Mouse (Mus musculus) 3134 (cell line): ENCODE data around the gene Mef2a.
A peak's percentile ranks its signal among the peaks of the same experiment; 100 is the strongest.

Source experiments
- DNase-seq: peaks from one replicate; pipeline ENCODE4 v3.0.0-alpha.2; 2011; ENCODE audit warnings: low spot score; ENCODE audit not compliant: insufficient read length; ENCODE audit errors: extremely low read depth

The Mef2a gene

GRCm38 (mm10) chr7:67372729-67373583 lies at the start of gene Mef2a:
Gene Mef2a, minus strand, starts transcription at chr7:67372858.
- DNase-seq, result peak; percentile 91

DNA sequence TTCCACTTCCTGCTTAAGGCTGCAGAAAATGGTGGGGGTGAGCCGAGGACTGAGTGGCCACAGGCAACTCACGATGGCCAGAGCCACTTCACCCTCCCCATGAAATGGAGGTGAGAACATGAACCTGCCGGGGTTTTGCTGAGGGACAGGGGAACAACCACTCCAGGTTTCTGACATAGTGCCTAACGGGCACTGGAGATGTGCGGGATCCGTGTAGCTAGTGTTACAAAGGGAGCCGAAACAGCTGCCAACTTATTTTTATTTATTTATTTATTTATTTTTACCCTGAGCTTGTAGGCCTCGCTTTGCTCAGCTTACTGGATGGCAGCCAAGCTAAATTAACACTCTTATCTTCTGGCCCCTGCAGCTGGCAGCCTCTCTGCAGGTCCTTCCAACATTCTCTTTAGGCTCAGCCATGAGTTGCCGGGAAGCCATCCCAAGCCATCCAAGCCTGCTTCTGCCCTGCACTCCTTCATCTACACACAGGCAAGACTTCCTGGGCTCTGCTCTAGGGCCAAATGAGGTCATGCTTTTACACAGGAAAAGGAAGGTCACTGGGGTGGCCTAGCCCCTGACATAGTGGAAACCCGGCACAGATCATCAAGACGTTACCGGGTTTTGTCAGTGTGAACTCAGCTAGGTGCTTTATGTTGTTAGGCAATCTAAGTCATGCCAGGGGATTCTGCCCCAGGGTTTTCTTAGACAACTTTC lies 49.0 kb upstream of the Mef2a start:
- DNase-seq, result no peak

GRCm38 (mm10) chr7:67421088-67421475 lies 48.4 kb upstream of the Mef2a start:
- no peak for DNase-seq

DNA sequence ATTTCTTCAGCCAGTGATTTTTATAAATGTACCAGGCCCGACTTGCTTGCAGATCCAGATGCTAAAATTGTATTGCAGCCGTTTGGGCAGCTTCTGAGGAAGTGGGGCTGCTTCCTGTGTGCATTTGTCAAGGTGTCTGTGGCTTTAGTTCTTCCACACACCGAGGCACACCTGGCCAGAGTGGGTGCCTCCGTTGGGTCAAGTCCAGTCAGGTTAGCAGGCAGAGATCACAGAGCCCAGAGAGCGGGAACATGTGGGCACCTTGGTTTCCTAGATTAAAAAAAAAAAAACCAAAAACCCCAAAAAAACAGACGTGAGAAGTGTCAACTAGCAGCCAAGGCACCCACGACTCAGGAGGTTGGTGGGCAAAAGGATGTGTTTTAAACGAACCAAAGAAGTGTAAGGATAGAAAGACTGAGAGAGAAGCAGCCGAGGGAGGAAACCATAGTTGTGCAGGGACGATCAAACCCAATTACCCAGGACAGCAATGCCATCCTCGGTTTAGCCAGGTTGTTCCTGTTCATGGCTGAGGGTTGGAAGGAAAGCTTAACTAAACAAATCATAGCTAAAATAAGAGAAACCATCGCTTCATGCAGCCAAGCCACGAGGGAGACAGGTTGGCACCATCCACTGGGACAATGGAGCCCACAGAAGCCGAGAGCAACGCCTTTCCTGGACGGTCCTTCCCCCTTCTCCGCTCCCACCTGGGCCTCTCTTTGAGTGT lies 47.1 kb upstream of the Mef2a start:
- no peak for DNase-seq

DNA sequence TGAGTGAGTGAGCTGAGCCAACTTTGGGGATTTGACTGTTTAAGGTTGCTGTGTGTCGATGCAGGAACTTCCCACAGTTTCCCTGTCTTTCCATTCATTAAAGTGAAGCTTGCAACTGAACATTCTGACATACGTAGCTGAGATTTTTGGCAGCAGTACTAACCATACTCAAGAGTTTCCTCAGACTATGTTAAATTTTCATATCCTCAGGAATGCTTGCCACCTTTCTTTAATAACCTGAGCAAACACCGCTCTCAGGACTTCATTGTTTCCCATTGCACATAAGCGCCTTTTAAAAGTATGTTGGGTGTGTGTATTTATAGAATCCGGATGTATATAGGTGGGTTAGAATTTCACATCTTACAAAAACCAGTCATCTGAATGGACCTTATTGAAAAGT lies 45.5 kb upstream of the Mef2a start:
- no peak for DNase-seq

DNA sequence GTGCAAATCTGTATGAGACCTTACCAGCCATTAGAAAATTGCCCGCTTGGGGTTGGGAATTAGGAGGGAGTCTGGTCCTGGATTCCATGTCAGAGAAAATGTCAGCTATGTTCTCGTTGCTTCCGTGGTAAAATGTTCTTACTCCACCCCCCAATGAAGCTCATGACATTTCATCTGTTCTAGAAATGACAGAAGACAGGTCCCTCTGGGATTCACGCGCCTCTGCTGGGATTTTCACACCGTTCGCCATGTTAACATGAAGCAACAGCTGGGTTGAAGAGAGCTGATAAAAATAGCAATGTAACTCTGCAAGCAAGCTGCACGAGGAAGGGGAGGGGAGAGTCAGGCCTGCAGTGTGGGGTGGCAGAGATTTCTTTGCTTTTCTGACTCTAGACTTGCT lies 42.1 kb upstream of the Mef2a start:
- DNase-seq, result no peak

GRCm38 (mm10) chr7:67412686-67413085 lies 40.0 kb upstream of the Mef2a start:
- no peak for DNase-seq

DNA sequence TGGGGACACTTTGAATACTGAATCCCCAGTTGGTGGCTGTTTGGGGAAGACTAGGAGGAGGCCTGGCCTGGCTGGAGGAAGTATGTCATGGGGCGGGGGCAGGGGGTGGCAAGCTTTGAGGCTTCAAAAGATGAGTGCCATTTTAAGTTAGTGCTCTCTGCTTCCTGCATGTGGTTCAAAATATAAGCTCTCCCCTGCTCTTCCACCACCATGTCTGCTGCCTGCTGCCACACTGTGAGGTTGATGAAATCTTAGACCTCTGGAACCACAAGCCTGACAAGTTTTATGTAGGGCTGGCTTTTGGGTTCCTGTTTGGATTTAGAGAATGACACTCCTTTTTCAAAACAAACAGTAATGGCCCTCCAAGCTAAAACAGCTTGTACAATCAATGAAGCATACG lies 34.4 kb upstream of the Mef2a start:
- DNase-seq, result no peak

- DNase-seq, result no peak
Measured at GRCm38 (mm10) chr7:67404176-67404575, 31.5 kb upstream of the Mef2a start.

DNA sequence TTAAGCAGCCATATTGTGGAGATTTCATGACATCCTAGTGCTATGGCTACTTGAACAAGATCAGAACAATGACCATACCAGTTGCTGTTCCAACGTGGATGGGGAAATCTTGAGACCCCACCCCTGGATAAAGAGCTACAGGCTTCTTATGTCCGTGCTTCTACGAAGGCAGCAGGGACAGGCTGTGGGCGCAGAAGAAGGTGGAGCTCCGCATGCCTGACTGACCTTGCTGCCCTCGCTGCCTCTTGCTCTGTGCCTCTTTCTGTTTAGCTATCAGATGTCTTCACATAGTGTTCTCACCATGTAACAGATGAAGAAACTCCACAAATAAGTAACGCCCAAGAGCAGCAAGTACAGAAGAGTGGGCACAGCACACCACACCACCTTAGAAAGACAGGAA lies 29.7 kb upstream of the Mef2a start:
- DNase-seq, result no peak

DNA sequence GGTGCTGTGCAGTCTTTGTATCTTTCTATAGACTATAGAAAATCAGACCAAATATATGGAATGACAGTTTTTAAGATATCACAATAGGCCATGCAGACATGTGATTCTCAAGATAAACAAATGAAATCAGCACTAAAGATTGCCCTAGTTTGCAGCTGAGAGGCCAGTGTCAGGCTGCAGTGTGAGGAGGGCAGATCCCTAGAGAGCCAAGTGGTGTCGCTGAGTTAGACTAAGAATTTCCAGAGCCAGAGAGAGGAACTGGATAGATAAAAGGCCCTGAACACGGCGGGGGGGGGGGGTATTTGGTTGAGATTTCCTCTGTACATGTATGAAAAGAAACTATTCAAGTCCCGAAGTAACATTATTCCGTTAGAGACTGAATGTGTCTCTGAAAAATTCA lies 28.7 kb upstream of the Mef2a start:
- DNase-seq, result no peak

GRCm38 (mm10) chr7:67390760-67391159 lies 18.1 kb upstream of the Mef2a start:
- peak; percentile 68 for DNase-seq

- no peak for DNase-seq
Measured at GRCm38 (mm10) chr7:67390095-67390494, 17.4 kb upstream of the Mef2a start.

DNA sequence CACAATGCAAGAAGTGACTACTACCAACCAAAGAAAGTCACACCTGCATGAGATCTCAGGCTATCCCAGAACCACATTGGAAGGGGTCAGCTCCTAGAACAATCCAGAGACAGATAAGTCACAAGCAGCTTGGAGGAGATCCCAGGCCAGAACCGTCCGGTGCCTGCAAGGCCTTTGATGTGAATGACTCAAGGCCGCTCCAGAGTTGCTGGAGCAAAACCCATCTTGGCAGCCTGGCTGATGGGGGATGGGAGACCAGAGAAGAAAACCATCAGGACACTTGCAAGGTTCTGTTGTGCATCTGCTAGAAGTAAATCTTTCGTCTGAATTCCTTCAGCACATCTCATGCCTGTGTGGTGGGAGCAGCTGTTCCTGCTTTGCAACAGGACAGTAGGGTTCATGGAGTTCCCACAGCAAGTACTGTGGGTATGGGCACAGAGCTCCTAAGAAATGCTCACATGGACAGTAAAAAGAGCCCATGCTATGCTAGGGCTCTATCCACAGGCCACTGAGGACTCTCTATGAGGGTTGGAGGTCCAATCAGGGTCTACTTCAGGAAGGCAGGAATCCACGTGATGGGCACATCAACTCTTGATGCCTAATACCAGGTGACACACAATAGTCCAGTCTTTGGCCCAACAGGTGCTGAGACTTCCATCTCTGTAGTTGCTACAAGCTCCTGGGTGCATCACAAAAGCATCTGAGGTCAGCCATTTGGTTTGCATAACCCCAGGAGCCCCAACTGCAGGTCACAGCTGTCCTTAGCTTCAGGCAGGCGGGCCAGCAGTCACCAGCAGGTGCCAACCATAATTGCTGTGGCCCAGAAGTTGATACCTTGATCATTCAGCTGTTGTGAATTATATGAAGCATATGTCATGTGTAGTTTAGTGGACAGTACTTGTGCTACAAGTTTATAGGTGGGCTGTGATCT lies 12.5 kb upstream of the Mef2a start:
- DNase-seq, result peak; percentile 45

DNA sequence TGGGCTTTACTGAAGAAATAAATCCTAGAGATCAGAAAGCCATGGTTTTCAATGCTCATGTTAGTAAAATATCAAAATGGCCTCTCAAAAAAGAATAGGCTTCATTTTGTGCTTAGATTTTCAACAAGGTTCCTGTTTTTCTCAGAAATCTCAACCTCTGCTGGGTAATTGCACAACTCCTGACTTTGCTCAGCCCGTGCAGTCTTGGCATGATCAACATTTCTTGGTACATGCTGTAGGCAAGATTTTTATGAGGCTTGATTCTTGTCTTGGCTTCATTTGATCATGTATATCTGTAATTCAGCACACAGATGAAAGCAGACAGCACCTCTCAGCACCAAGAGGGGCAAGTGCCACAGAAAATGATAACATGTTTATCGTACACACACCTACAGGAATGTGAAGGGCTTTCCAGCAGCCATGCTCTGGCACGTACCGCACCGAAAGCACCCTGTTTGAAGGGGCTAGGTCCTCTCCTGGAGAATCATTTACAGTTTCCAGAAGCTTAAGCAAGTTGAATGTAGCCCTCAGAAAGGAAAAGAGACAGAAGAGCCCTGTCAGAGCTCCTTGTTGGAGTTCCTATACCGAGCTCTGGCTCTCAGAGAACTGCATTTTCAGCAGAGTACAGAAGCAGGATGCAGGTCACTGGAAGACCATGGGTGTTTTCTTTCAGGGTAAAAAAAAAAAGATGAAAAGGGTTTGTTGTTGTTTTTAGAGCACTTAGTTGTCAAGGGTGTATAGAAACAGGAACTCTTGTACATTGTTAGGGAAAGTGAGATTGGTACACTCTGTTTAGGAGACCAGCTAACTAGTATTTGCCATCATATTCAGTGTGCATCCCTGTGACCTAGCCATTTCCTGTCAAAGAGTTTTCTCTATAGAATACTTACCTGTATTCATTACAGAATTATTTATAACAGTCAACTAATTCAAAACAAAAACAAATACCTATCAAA lies 7.8 kb upstream of the Mef2a start:
- no peak for DNase-seq

DNA sequence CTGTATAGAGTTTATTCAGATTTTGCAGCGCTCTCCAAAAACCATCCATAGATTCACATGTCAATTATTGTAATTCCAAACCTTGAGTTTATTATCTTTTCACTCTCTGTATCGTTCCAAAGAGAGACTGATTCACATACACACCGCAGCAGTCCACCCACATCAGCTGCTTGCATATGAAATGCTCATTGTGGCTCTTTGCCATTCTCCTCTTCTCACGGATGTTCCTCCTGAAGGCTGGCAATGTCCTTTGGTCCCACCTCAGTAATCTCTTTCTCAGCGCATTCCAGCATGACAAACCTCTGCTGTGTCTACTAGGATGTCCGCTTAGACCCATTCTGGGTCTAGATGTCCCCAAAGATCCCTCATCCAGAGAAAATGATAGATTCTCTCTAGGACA lies 4.1 kb upstream of the Mef2a start:
- DNase-seq, result no peak

GRCm38 (mm10) chr7:67373975-67374374 lies 1.3 kb upstream of the Mef2a start:
- DNase-seq, result no peak

GRCm38 (mm10) chr7:67373584-67373960 lies 914 bp upstream of the Mef2a start:
- no peak for DNase-seq

DNA sequence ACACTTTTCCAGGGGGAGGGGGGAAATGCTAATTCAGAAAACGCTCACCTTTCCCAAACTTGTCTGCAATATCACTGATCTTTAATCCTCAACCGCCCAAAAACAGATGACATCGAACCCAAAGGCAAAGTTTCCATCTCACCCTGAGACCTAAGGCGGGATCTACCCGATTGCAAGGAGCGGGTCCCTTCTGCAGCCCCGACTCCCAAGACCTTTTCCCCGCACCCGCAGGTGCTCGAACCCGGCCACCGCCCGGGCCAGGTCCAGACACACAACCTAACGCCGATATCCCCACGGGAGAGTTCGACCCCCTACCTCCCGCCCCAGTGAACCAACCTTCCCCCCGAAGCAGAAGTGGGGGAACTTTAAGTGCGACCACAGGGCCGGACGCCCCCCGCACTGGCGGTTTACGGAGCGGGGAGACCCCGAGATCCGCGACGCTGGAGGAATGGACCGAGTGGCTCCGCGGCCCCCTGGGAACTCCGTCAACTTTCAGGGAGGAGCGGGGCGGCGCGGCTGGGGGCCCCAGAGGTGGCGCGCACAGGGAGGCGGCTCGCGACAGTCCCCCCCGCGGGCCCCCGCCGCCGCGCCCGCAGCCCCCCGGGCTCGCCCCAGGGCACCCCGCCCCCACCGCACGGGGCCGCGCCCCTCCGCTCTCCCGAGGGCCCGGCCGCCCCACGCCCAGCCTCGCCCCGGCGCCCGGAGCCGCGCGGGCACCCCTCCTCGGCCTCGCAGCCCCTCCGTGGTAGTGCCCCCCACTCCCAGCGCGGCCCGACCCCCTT lies 576 bp downstream of the Mef2a start:
- DNase-seq, result peak; percentile 43
